Mouse (Mus musculus) ES-E14 (cell line): ENCODE data around the gene Kat6b.

Experiments
- CHD2 ChIP-seq: IDR thresholded peaks from 2 replicates; pipeline ENCODE4 v1.6.1; 2014; ENCODE audit warnings: mild to moderate bottlenecking, low read depth, low read length, inconsistent platforms
- HCFC1 ChIP-seq: IDR thresholded peaks from 2 replicates; pipeline ENCODE4 v1.6.1; 2012; ENCODE audit warnings: low read length, inconsistent platforms, borderline replicate concordance; ENCODE audit not compliant: insufficient read depth
- MAFK ChIP-seq: IDR thresholded peaks from 2 replicates; pipeline ENCODE4 v1.6.1; 2014; ENCODE audit warnings: mild to moderate bottlenecking, low read depth, low read length, inconsistent platforms; ENCODE audit not compliant: insufficient read depth

GRCm38 (mm10) chr14:21536485-21537181 is 55.4 kb downstream of the Kat6b start:
- no peak; the same call in 1 of the 2 replicates for TF ChIP-seq HCFC1
- TF ChIP-seq MAFK = no peak
- TF ChIP-seq CHD2 = 0 out of 2 replicates have a peak, but pooled peaks have one; percentile 16
